Mouse (Mus musculus): Measurements from ENCODE around the gene Plcl1. TPM values are rescaled to one million over a fixed set of nuclear protein-coding genes. Genes with fewer than 3 reads are reported as not detected.
"Not testable (repeated sequence)": the region's sequence is repeated elsewhere in the genome, so short reads cannot be mapped to it uniquely, and the experiment has no call there.

Plcl1 gene
- total RNA-seq, 2 experiments from 2014 or later: 4.6 to 6.2 TPM

- no peak for DNase-seq (ENCODE audit: low spot score)
These were observed 32.9 kb downstream of the Plcl1 start for GRCm38 (mm10) chr1:55438617-55439016.

GRCm38 (mm10) chr1:55445043-55445688, 39.4 kb downstream of the Plcl1 start:
- DNase-seq (ENCODE audit: low spot score): no peak

GRCm38 (mm10) chr1:55445689-55446044, 39.9 kb downstream of the Plcl1 start:
- no peak for DNase-seq (ENCODE audit: low spot score)

GRCm38 (mm10) chr1:55446273-55446672, 40.6 kb downstream of the Plcl1 start:
- no peak for DNase-seq (ENCODE audit: low spot score)

GRCm38 (mm10) chr1:55446876-55447275, 41.2 kb downstream of the Plcl1 start:
- DNase-seq (ENCODE audit: low spot score): no peak

- DNase-seq (ENCODE audit: low spot score): no peak
These were observed 41.9 kb downstream of the Plcl1 start for GRCm38 (mm10) chr1:55447661-55448060.

- DNase-seq (ENCODE audit: low spot score): no peak
These were observed 42.4 kb downstream of the Plcl1 start for GRCm38 (mm10) chr1:55448104-55448503.

GRCm38 (mm10) chr1:55449779-55450178, 44.1 kb downstream of the Plcl1 start:
- DNase-seq (ENCODE audit: low spot score): no peak

- no peak for DNase-seq (ENCODE audit: low spot score)
These were observed 48.4 kb downstream of the Plcl1 start for GRCm38 (mm10) chr1:55454119-55454518.

- no peak for DNase-seq (ENCODE audit: low spot score)
These were observed 56.6 kb downstream of the Plcl1 start for GRCm38 (mm10) chr1:55462301-55462700.

- no peak for DNase-seq (ENCODE audit: low spot score)
These were observed 68.0 kb downstream of the Plcl1 start for GRCm38 (mm10) chr1:55473756-55474155.

- no peak for DNase-seq (ENCODE audit: low spot score)
These were observed 69.3 kb downstream of the Plcl1 start for GRCm38 (mm10) chr1:55474976-55475375.

GRCm38 (mm10) chr1:55487371-55487770, 81.7 kb downstream of the Plcl1 start:
- DNase-seq (ENCODE audit: low spot score): not testable (repeated sequence)

GRCm38 (mm10) chr1:55488261-55488660, 82.5 kb downstream of the Plcl1 start:
- no peak for DNase-seq (ENCODE audit: low spot score)

GRCm38 (mm10) chr1:55489355-55489754, 83.6 kb downstream of the Plcl1 start:
- DNase-seq (ENCODE audit: low spot score): no peak

GRCm38 (mm10) chr1:55499872-55500271, 94.2 kb downstream of the Plcl1 start:
- no peak for DNase-seq (ENCODE audit: low spot score)

- DNase-seq (ENCODE audit: low spot score): no peak
These were observed 95.4 kb downstream of the Plcl1 start for GRCm38 (mm10) chr1:55500981-55501682.

- no peak for DNase-seq (ENCODE audit: low spot score)
These were observed 100.1 kb downstream of the Plcl1 start for GRCm38 (mm10) chr1:55505811-55506210.

- DNase-seq (ENCODE audit: low spot score): no peak
These were observed 101.3 kb downstream of the Plcl1 start for GRCm38 (mm10) chr1:55507061-55507460.

GRCm38 (mm10) chr1:55509587-55509986, 103.9 kb downstream of the Plcl1 start:
- DNase-seq (ENCODE audit: low spot score): no peak

- no peak for DNase-seq (ENCODE audit: low spot score)
These were observed 106.4 kb downstream of the Plcl1 start for GRCm38 (mm10) chr1:55512165-55512564.

GRCm38 (mm10) chr1:55512799-55513198, 107.1 kb downstream of the Plcl1 start:
- DNase-seq (ENCODE audit: low spot score): not testable (repeated sequence)

- DNase-seq (ENCODE audit: low spot score): peak; percentile 21
These were observed 111.5 kb downstream of the Plcl1 start for GRCm38 (mm10) chr1:55517182-55517581.

Data from gastrocnemius, adult 18-20 months (tissue).